Mouse (Mus musculus) adipocyte (in vitro differentiated cells): ENCODE measurements around the gene Rhbdd2.
"Not testable (repeated sequence)": the region's sequence is repeated elsewhere in the genome, so short reads cannot be mapped to it uniquely, and the experiment has no call there.

Experiments used
- DNase-seq: peaks from one replicate; pipeline ENCODE4 v3.0.0-alpha.2; 2016; ENCODE audit warnings: low spot score

Rhbdd2 gene

GRCm38 (mm10) chr5:135632117-135632796 lies at the start of gene Rhbdd2:
Rhbdd2 (plus strand) TSS chr5:135632618.
- DNase-seq, result peak; percentile 98

- no peak for DNase-seq
These were observed 46.7 kb upstream of the Rhbdd2 start for GRCm38 (mm10) chr5:135585691-135586090.

- no peak for DNase-seq
These were observed 44.7 kb upstream of the Rhbdd2 start for GRCm38 (mm10) chr5:135587764-135588163.

GRCm38 (mm10) chr5:135589996-135590784 lies 42.2 kb upstream of the Rhbdd2 start:
- no peak for DNase-seq

GRCm38 (mm10) chr5:135604643-135605042 lies 27.8 kb upstream of the Rhbdd2 start:
- not testable (repeated sequence) for DNase-seq

GRCm38 (mm10) chr5:135606717-135607116 lies 25.7 kb upstream of the Rhbdd2 start:
- DNase-seq, result not testable (repeated sequence)

- no peak for DNase-seq
These were observed 24.8 kb upstream of the Rhbdd2 start for GRCm38 (mm10) chr5:135607581-135607980.

GRCm38 (mm10) chr5:135609794-135610193 lies 22.6 kb upstream of the Rhbdd2 start:
- no peak for DNase-seq

- not testable (repeated sequence) for DNase-seq
These were observed 12.7 kb upstream of the Rhbdd2 start for GRCm38 (mm10) chr5:135619741-135620140.

GRCm38 (mm10) chr5:135620526-135620925 lies 11.9 kb upstream of the Rhbdd2 start:
- no peak for DNase-seq

GRCm38 (mm10) chr5:135621725-135622124 lies 10.7 kb upstream of the Rhbdd2 start:
- no peak for DNase-seq

GRCm38 (mm10) chr5:135623006-135623563 lies 9.3 kb upstream of the Rhbdd2 start:
- no peak for DNase-seq

GRCm38 (mm10) chr5:135628916-135629315 lies 3.5 kb upstream of the Rhbdd2 start:
- no peak for DNase-seq

GRCm38 (mm10) chr5:135629401-135629800 lies 3.0 kb upstream of the Rhbdd2 start:
- DNase-seq, result no peak

- peak; percentile 81 for DNase-seq
These were observed 1.8 kb upstream of the Rhbdd2 start for GRCm38 (mm10) chr5:135630598-135630997.

- no peak for DNase-seq
These were observed 353 bp downstream of the Rhbdd2 start for GRCm38 (mm10) chr5:135632797-135633144.

GRCm38 (mm10) chr5:135639760-135640458 lies 7.5 kb downstream of the Rhbdd2 start:
- peak; percentile 50 for DNase-seq

GRCm38 (mm10) chr5:135640459-135640789 lies 8.0 kb downstream of the Rhbdd2 start:
- DNase-seq, result no peak

GRCm38 (mm10) chr5:135641028-135641427 lies 8.6 kb downstream of the Rhbdd2 start:
- DNase-seq, result no peak

GRCm38 (mm10) chr5:135642686-135643551 lies 10.5 kb downstream of the Rhbdd2 start:
- no peak for DNase-seq

- DNase-seq, result no peak
These were observed 11.1 kb downstream of the Rhbdd2 start for GRCm38 (mm10) chr5:135643552-135643842.

- no peak for DNase-seq
These were observed 11.5 kb downstream of the Rhbdd2 start for GRCm38 (mm10) chr5:135643869-135644268.
